20 mouse cellular contexts compared by ENCODE assay signal in genomic region chr6:140535504-140535903, GRCm38 (mm10).
A peak's percentile ranks its signal among the peaks of the same experiment; 100 is the strongest.
DNase-seq lines count a peak whose midpoint lies in the region; ATAC-seq and TF ChIP-seq lines count a peak whose summit lies in the region.
"Had no signal": no experiment of that assay in that cellular context is flagged by ENCODE, and none has a peak within 500 bp of the region (broad histone marks: within the 10 kb centered on the region; RNA-seq: fewer than 3 reads in every experiment).

No protein-coding gene starts in this region.

- peak; percentile 47 for DNase-seq in adrenal gland, adult 2 months
- DNase-seq in adrenal gland, postnatal 4 days (ENCODE audit: low spot score in 2 of 2), result no peak
- no peak for DNase-seq in hindbrain, postnatal 0 days (ENCODE audit: low spot score)
- DNase-seq in R1 (ENCODE audit: low read depth, low spot score), result peak; percentile 77
- DNase-seq in urinary bladder, postnatal 10 days (ENCODE audit: low spot score), result no peak
- DNase-seq: cerebellum, adult 8-10 months; gastrocnemius, postnatal 36 days; kidney, adult 18-20 months; kidney, postnatal 36 days; liver, embryonic 13.5 days; retina, postnatal 1 day; thymus, postnatal 14 days had no signal

- H3ac ChIP-seq in myocyte (ENCODE audit: control insufficient read depth, insufficient read length), result no peak overlapping the region

- no peaks in the 10 kb centered on the region for H3K9me3 ChIP-seq in hindbrain, postnatal 0 days (ENCODE audit: low read length)
- H3K9me3 ChIP-seq in hindbrain, embryonic 13.5 days, result no peaks in the 10 kb centered on the region
- no peaks in the 10 kb centered on the region for H3K9me3 ChIP-seq in kidney, embryonic 14.5 days (ENCODE audit: control insufficient read depth, low read length)
- H3K9me3 ChIP-seq: embryonic facial prominence, embryonic 13.5 days; forebrain, embryonic 10.5 days; limb, embryonic 10.5 days; liver, embryonic 13.5 days; neural tube, embryonic 15.5 days had no signal

- 72% methylated on average over 8 of the region's 8 CpGs for WGBS in hindbrain, postnatal 0 days
- WGBS in hindbrain, embryonic 13.5 days, result 69% methylated on average over 8 of the region's 8 CpGs
- 79% methylated on average over 8 of the region's 8 CpGs for WGBS in kidney, embryonic 14.5 days

- H3K9ac ChIP-seq in hindbrain, postnatal 0 days (replicated peaks; ENCODE audit: low read length), result no peak overlapping the region
- H3K9ac ChIP-seq in hindbrain, embryonic 13.5 days, result no peak overlapping the region
- H3K9ac ChIP-seq in kidney, embryonic 14.5 days (ENCODE audit: low read depth, low read length), result no peak overlapping the region
- H3K9ac ChIP-seq: embryonic facial prominence, embryonic 13.5 days; liver, embryonic 13.5 days; neural tube, embryonic 15.5 days had no signal

- peaks cover 28% of the 10 kb centered on the region for H3K36me3 ChIP-seq in hindbrain, postnatal 0 days (ENCODE audit: insufficient read depth, low read length)
- peaks cover 55% of the 10 kb centered on the region for H3K36me3 ChIP-seq in hindbrain, embryonic 13.5 days
- H3K36me3 ChIP-seq in myocyte (ENCODE audit: control insufficient read depth, insufficient read depth), result no peaks in the 10 kb centered on the region
- peaks cover 33% of the 10 kb centered on the region; the same call in 1 of the 2 replicates for H3K36me3 ChIP-seq in kidney, embryonic 14.5 days (ENCODE audit: control insufficient read depth, insufficient read depth, low read length)

- no peak overlapping the region for H3K4me3 ChIP-seq in hindbrain, postnatal 0 days (ENCODE audit: low read length)
- H3K4me3 ChIP-seq in hindbrain, embryonic 13.5 days, result no peak overlapping the region
- no peak overlapping the region for H3K4me3 ChIP-seq in myocyte
- no peak overlapping the region for H3K4me3 ChIP-seq in kidney, embryonic 14.5 days (ENCODE audit: low read length)
- H3K4me3 ChIP-seq: embryonic facial prominence, embryonic 13.5 days; forebrain, embryonic 10.5 days; limb, embryonic 10.5 days; liver, embryonic 13.5 days; neural tube, embryonic 15.5 days had no signal

- no peaks in the 10 kb centered on the region for H3K79me2 ChIP-seq in myocyte (ENCODE audit: control insufficient read depth, insufficient read depth)

- TF ChIP-seq CTCF in hindbrain, postnatal 0 days (IDR thresholded peaks at IDR 0.05; ENCODE audit: low read depth), result no peak

- H3K27ac ChIP-seq in hindbrain, postnatal 0 days, result no peak overlapping the region
- H3K27ac ChIP-seq in hindbrain, embryonic 13.5 days, result no peak overlapping the region
- H3K27ac ChIP-seq in kidney, embryonic 14.5 days (ENCODE audit: low read depth, low read length), result no peak overlapping the region
- H3K27ac ChIP-seq: embryonic facial prominence, embryonic 13.5 days; forebrain, embryonic 10.5 days; limb, embryonic 10.5 days; liver, embryonic 13.5 days; neural tube, embryonic 15.5 days had no signal

- peak; percentile 39 for TF ChIP-seq POLR2A in myocyte (IDR thresholded peaks at IDR 0.05; ENCODE audit: insufficient read length, low read depth)

- H3K27me3 ChIP-seq in hindbrain, postnatal 0 days (ENCODE audit: insufficient read depth, low read length), result no peaks in the 10 kb centered on the region
- H3K27me3 ChIP-seq in hindbrain, embryonic 13.5 days, result no peaks in the 10 kb centered on the region
- no peaks in the 10 kb centered on the region for H3K27me3 ChIP-seq in myocyte (ENCODE audit: control insufficient read depth, insufficient read depth, insufficient read length)
- H3K27me3 ChIP-seq in kidney, embryonic 14.5 days (ENCODE audit: control insufficient read depth, insufficient read depth, low read length), result no peaks in the 10 kb centered on the region
- H3K27me3 ChIP-seq: embryonic facial prominence, embryonic 13.5 days; liver, embryonic 13.5 days; neural tube, embryonic 15.5 days had no signal

- ATAC-seq in hindbrain, postnatal 0 days, result peak; percentile 29; the same call in 1 of the 2 replicates
- ATAC-seq in hindbrain, embryonic 13.5 days (ENCODE audit: low FRiP score), result no peak
- ATAC-seq in kidney, embryonic 14.5 days (ENCODE audit: low FRiP score, low TSS enrichment), result no peak
- ATAC-seq: lung, postnatal 0 days had no signal

- no peaks in the 10 kb centered on the region for H3K4me1 ChIP-seq in hindbrain, postnatal 0 days (ENCODE audit: insufficient read depth, low read length)
- H3K4me1 ChIP-seq in hindbrain, embryonic 13.5 days (replicated peaks), result no peaks in the 10 kb centered on the region
- no peaks in the 10 kb centered on the region for H3K4me1 ChIP-seq in kidney, embryonic 14.5 days (ENCODE audit: control insufficient read depth, insufficient read depth, low read length)
- H3K4me1 ChIP-seq: embryonic facial prominence, embryonic 13.5 days; forebrain, embryonic 10.5 days; limb, embryonic 10.5 days; liver, embryonic 13.5 days; neural tube, embryonic 15.5 days had no signal

- no peak overlapping the region for H3K4me2 ChIP-seq in hindbrain, postnatal 0 days (ENCODE audit: low read depth, low read length)
- no peak overlapping the region for H3K4me2 ChIP-seq in hindbrain, embryonic 13.5 days
- H3K4me2 ChIP-seq in myocyte (ENCODE audit: low read depth), result peak overlapping the region; percentile 47
- no peak overlapping the region for H3K4me2 ChIP-seq in kidney, embryonic 14.5 days (replicated peaks; ENCODE audit: low read depth, low read length)
- H3K4me2 ChIP-seq: embryonic facial prominence, embryonic 13.5 days; liver, embryonic 13.5 days; neural tube, embryonic 15.5 days had no signal

TF ChIP-seq in myocyte, 11 proteins besides CTCF, POLR2A, EP300 and RAD21:
- TF ChIP-seq MYOG (IDR thresholded peaks at IDR 0.05; ENCODE audit: control insufficient read depth in 1 of 3, insufficient read depth in 1 of 3, insufficient read length in 2 of 3, low read depth in 2 of 3) (peak in 2 of 3 experiments; percentile 42 to 86), MYOD1 (IDR thresholded peaks at IDR 0.05; ENCODE audit: control insufficient read depth in 1 of 3, insufficient read length in 2 of 3, low read depth in 2 of 3) (peak in 2 of 3 experiments; percentile 66 to 85), USF1 (IDR thresholded peaks at IDR 0.05; ENCODE audit: low read depth) (no peak)

Comparison
In these comparisons a context has a peak if more than half of its experiments do, and no peak if none do; other contexts are left out.
1. DNase-seq: peak in adrenal gland, adult 2 months (single experiment) and R1 (single experiment); none in adrenal gland, postnatal 4 days (0 of 2), hindbrain, postnatal 0 days (single experiment) and urinary bladder, postnatal 10 days (single experiment).